Mouse (Mus musculus) thymus, adult 2 months (tissue): ENCODE results near the gene 9530077C05Rik. TPM values are rescaled to one million over a fixed set of nuclear protein-coding genes. Genes with fewer than 3 reads are reported as not detected.
A peak's percentile ranks its signal among the peaks of the same experiment; 100 is the strongest.

Source experiments
- DNase-seq: peaks from one replicate; pipeline ENCODE4 v3.0.0; 2021
- H3K27ac ChIP-seq: fragments of 200-500 bp; 2 replicates; pipeline ENCODE4 v1.5.1; 2012; ENCODE audit warnings: low read length, control low read depth; ENCODE audit not compliant: control insufficient read depth, insufficient read depth
- H3K27me3 ChIP-seq: fragments of 200-500 bp; 2 replicates; pipeline ENCODE4 v1.6.1; 2012; ENCODE audit warnings: mild to moderate bottlenecking, low read length, moderate library complexity, mixed read lengths; ENCODE audit not compliant: control insufficient read depth, insufficient read depth
- H3K36me3 ChIP-seq: fragments of 200-500 bp; 2 replicates; pipeline ENCODE4 v1.6.1; 2012; ENCODE audit warnings: mild to moderate bottlenecking, low read length, moderate library complexity; ENCODE audit not compliant: control insufficient read depth, insufficient read depth
- H3K4me1 ChIP-seq: fragments of 200-500 bp; replicated peaks from 2 replicates; pipeline ENCODE4 v1.6.1; 2012; ENCODE audit warnings: low read length; ENCODE audit not compliant: control insufficient read depth, insufficient read depth
- H3K4me3 ChIP-seq: fragments of 200-500 bp; 2 replicates; pipeline ENCODE4 v1.5.1; 2012; ENCODE audit warnings: mild to moderate bottlenecking, low read length, control low read depth, moderate library complexity; ENCODE audit not compliant: control insufficient read depth, insufficient read depth
- CTCF ChIP-seq: fragments of 200-500 bp; IDR thresholded peaks from 2 replicates; pipeline ENCODE4 v1.5.1; 2012; ENCODE audit warnings: mild to moderate bottlenecking, control low read depth, low read length, moderate library complexity, borderline replicate concordance; ENCODE audit not compliant: control insufficient read depth, poor library complexity, insufficient read depth; ENCODE audit errors: extremely low read depth
- POLR2A ChIP-seq: fragments of 200-500 bp; IDR thresholded peaks from 2 replicates; pipeline ENCODE4 v1.6.1; 2012; ENCODE audit warnings: mild to moderate bottlenecking, low read length, control low read depth, moderate library complexity; ENCODE audit not compliant: control insufficient read depth, poor library complexity, insufficient read depth; ENCODE audit errors: extremely low read depth
- WGBS: fragments of 180-500 bp; shearing (Covaris S2); methylation state at CpG from one replicate; pipeline ENCODE4 v1.1.7; 2018; 5-methylcytosine and 5-hydroxymethylcytosine counted together
- polyA plus RNA-seq: library from polyadenylated mRNA; depleted of rRNA; stranded (reverse); fragments of >200 nt; gene quantifications from 2 replicates; pipeline ENCODE4 v1.2.3, GENCODE M21; 2012; rRNA removed

Gene 9530077C05Rik
- 1.9 and 2.1 TPM in 2 replicates for polyA plus RNA-seq

DNA sequence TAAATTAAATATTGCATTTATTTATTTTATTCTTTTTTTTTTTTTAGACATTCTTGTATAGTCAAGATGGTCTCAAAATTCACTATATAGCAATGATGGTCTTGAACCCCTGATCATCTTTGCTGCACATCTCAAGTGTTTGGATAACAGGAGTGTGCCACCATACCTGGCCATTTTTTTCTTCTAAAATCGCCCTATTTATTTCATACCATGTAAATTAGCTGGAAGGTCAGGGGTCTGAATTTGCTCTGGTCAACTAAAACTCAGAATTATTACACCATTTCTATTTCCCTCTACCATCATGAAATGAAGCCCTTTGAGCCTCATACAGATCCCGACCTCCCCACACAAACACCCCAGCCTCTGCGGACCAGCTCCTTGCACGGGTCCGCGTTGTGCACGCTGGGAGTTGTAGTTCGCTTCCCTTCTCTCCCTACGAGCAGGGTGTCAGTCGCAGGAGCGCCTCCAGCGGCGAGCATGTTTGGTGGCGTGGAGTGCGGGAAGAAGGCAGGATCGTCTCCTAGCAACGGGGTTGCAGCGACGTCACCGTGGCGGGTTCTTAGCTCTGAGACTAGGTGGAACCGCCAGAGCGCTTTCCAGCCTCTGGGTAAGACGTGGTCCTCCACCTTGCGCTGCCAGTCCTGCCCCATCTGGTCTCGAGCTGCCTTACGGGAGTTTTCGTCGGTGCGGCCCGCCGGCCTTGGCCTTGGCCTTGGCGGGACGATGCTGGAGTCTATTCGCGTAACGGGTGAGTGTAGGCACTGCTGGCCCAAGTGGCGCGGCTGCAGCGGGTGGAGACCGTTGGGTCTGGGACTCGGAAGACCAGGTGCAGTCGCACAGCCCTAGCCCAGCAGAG, at the start of gene 9530077C05Rik:
TSS of gene 9530077C05Rik (plus strand) at position 512 of the 856 bp plus-strand sequence.
- WGBS: 1% methylated on average over 43 of the region's 43 CpGs

DNA sequence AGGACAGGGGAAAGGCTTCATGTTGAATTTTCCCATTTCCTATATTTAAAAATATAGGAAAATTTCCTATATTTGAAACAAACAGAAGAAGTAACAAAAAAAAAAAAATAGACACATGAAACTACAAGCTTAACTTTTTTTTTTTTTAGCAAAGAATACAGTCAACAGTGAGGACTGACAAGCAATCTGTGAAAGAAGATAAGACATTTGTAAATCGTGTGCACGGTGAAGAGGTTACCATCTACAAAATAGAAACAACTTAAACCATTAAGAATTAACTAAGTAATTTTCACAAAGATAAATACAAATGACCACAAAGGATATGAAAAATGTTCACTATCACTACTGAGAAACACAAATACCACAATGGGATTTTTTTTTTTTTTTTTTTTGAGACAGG, 45.1 kb upstream of the 9530077C05Rik start:
- no peak for DNase-seq
- TF ChIP-seq CTCF: no peak
- TF ChIP-seq POLR2A: no peak
- Histone ChIP-seq H3K27me3 (no peaks in the 10 kb centered on the region), H3K4me1 (no peaks in the 10 kb centered on the region; the same call in 1 of the 2 replicates), H3K4me3 (no peak overlapping the region), H3K27ac (no peak overlapping the region), H3K36me3 (peaks cover 77% of the 10 kb centered on the region)
- WGBS: 95% methylated on average over 2 of the region's 2 CpGs

More for the DNA sequence above, at the start of gene 9530077C05Rik:
- no peaks in the 10 kb centered on the region for H3K27me3 ChIP-seq
- no peaks in the 10 kb centered on the region for H3K36me3 ChIP-seq
- peaks cover 3% of the 10 kb centered on the region for H3K4me1 ChIP-seq
- H3K4me3 ChIP-seq: peak within 1 kb of the TSS; percentile 47
- TF ChIP-seq POLR2A (no peak), CTCF (peak; percentile 93)
- H3K27ac ChIP-seq: no peak within 1 kb of the TSS
- DNase-seq: peak; percentile 97

GRCm38 (mm10) chr9:22366621-22367020, 44.7 kb upstream of the 9530077C05Rik start:
- no peak for DNase-seq
- Histone ChIP-seq H3K27me3 (no peaks in the 10 kb centered on the region), H3K4me3 (no peak overlapping the region), H3K27ac (no peak overlapping the region), H3K36me3 (peaks cover 77% of the 10 kb centered on the region), H3K4me1 (no peaks in the 10 kb centered on the region; the same call in 1 of the 2 replicates)
- TF ChIP-seq CTCF: no peak
- TF ChIP-seq POLR2A: no peak
- WGBS: 55% methylated on average over 10 of the region's 10 CpGs

DNA sequence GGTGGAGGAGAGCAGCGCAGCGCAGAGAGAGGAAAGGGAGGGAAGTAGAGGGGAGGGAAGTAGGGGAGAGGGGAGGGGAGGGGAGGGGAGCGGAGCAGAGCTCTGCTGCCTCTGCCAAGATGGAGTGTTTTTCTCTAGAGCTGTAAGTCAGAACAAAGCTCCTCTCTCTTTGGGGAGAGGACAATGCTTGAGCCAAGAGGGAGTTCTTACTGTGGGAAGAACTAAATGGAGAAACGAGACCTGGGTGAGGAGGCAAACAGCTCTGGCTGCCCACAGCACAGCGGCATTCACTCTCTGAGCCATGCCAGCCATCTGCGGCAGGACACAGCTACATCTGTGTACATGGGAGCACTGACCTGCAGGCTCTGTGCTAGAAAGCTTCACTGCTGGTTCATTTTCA, 43.3 kb upstream of the 9530077C05Rik start:
- DNase-seq: no peak
- H3K4me3 ChIP-seq: no peak overlapping the region
- 95% methylated on average over 6 of the region's 6 CpGs for WGBS
- peaks cover 78% of the 10 kb centered on the region for H3K36me3 ChIP-seq
- H3K4me1 ChIP-seq: no peaks in the 10 kb centered on the region; the same call in 1 of the 2 replicates
- no peak for TF ChIP-seq CTCF
- TF ChIP-seq POLR2A: no peak
- no peaks in the 10 kb centered on the region for H3K27me3 ChIP-seq
- H3K27ac ChIP-seq: no peak overlapping the region

- 98% methylated on average over 4 of the region's 4 CpGs for WGBS
- no peaks in the 10 kb centered on the region for H3K27me3 ChIP-seq
- peak; percentile 22 for DNase-seq
- H3K4me3 ChIP-seq: no peak overlapping the region
- H3K36me3 ChIP-seq: peaks cover 66% of the 10 kb centered on the region
- no peak overlapping the region for H3K27ac ChIP-seq
- no peaks in the 10 kb centered on the region for H3K4me1 ChIP-seq
- TF ChIP-seq POLR2A: no peak
- no peak for TF ChIP-seq CTCF
These were observed 38.6 kb upstream of the 9530077C05Rik start for GRCm38 (mm10) chr9:22372760-22373159.

DNA sequence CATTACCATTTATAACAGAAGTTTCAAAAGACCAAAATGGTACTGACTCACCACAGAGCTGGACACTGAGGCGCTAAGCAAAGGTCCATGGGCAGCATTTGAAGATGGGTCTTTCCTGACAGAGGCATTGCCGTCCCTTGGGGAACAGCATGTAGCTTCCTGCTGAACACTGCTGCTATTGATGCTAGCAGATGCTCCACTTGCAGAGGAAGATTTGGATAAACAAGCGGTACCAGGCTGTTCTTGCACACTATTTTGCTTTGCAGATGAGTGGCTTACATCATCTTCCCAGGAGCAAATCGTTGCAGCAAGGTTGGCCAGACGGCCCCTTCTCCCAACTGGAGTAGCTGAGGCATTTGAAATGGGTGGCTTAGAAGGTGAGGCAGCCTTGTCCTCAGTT, 35.2 kb upstream of the 9530077C05Rik start:
- no peak for DNase-seq
- TF ChIP-seq CTCF (no peak), POLR2A (no peak)
- Histone ChIP-seq H3K4me3 (no peak overlapping the region), H3K4me1 (no peaks in the 10 kb centered on the region), H3K27ac (no peak overlapping the region), H3K36me3 (peaks cover 45% of the 10 kb centered on the region), H3K27me3 (no peaks in the 10 kb centered on the region)
- 95% methylated on average over 5 of the region's 5 CpGs for WGBS
